Mouse (Mus musculus): Measurements from ENCODE around the gene Ubxn11.

- TF ChIP-seq POLR2A (IDR thresholded peaks at IDR 0.05; ENCODE audit: control insufficient read depth, extremely low read depth, insufficient read depth, low read length, poor library complexity) = no peak
- no peak for TF ChIP-seq CTCF (IDR thresholded peaks at IDR 0.05; ENCODE audit: borderline replicate concordance, control insufficient read depth, extremely low read depth, insufficient read depth, low read length, poor library complexity)
Measured at GRCm38 (mm10) chr4:134100245-134100644, 2.1 kb upstream of the Ubxn11 start.

All from thymus, adult 2 months (tissue).